Mouse (Mus musculus) erythroblast, adult 5-6 weeks (primary cell): ENCODE results near the gene Slc25a36. TPM values are rescaled to one million over a fixed set of nuclear protein-coding genes. Genes with fewer than 3 reads are reported as not detected.

Experiments used
- ATAC-seq: replicated peaks from 2 replicates; pipeline ENCODE4 v1.8.0; 2016; ENCODE audit warnings: moderate number of reproducible peaks, mild to moderate bottlenecking, moderate TSS enrichment, inconsistent platforms; ENCODE audit not compliant: poor library complexity, low FRiP score, severe bottlenecking
- total RNA-seq, 2 experiments: library from RNA; stranded (forward) in 1 of 2; stranded (reverse) in 1 of 2; fragments of 150-400 nt in 1 of 2; fragments of 200-764, 138-1000 nt in 1 of 2; gene quantifications; 2 replicates each; pipeline versions ENCODE4 v1.2.3 to v1.2.4; 2015 to 2017; ENCODE audit warnings: low replicate concordance in 2 of 2

Slc25a36 gene
- total RNA-seq, 2 experiments from 2014 or later: 25.8 to 30.0 TPM

- no peak for ATAC-seq
Measured at GRCm38 (mm10) chr9:97112797-97113554, 2.0 kb upstream of the Slc25a36 start.

GRCm38 (mm10) chr9:97112238-97112637 is 1.3 kb upstream of the Slc25a36 start:
- ATAC-seq: no peak

GRCm38 (mm10) chr9:97111506-97111905 is 549 bp upstream of the Slc25a36 start:
- no peak for ATAC-seq

- ATAC-seq: no peak
Measured at GRCm38 (mm10) chr9:97106481-97107160, 4.3 kb downstream of the Slc25a36 start.

- no peak for ATAC-seq
Measured at GRCm38 (mm10) chr9:97105400-97105985, 5.5 kb downstream of the Slc25a36 start.

- peak; percentile 78 for ATAC-seq
Measured at GRCm38 (mm10) chr9:97103376-97104061, 7.4 kb downstream of the Slc25a36 start.

GRCm38 (mm10) chr9:97098985-97099384 is 12.0 kb downstream of the Slc25a36 start:
- ATAC-seq: no peak

- no peak for ATAC-seq
Measured at GRCm38 (mm10) chr9:97096180-97096579, 14.8 kb downstream of the Slc25a36 start.

GRCm38 (mm10) chr9:97087850-97088249 is 23.1 kb downstream of the Slc25a36 start:
- ATAC-seq: no peak

- no peak for ATAC-seq
Measured at GRCm38 (mm10) chr9:97084628-97085027, 26.3 kb downstream of the Slc25a36 start.

GRCm38 (mm10) chr9:97081106-97081862 is 29.7 kb downstream of the Slc25a36 start:
- ATAC-seq: no peak

- ATAC-seq: no peak
Measured at GRCm38 (mm10) chr9:97069911-97070310, 41.0 kb downstream of the Slc25a36 start.

GRCm38 (mm10) chr9:97069466-97069865 is 41.5 kb downstream of the Slc25a36 start:
- ATAC-seq: no peak

GRCm38 (mm10) chr9:97068201-97069095 is 42.5 kb downstream of the Slc25a36 start:
- peak; percentile 83 for ATAC-seq

GRCm38 (mm10) chr9:97067761-97068160 is 43.2 kb downstream of the Slc25a36 start:
- ATAC-seq: no peak

- no peak for ATAC-seq
Measured at GRCm38 (mm10) chr9:97065885-97066284, 45.1 kb downstream of the Slc25a36 start.

- ATAC-seq: no peak
Measured at GRCm38 (mm10) chr9:97065216-97065615, 45.7 kb downstream of the Slc25a36 start.

- no peak for ATAC-seq
Measured at GRCm38 (mm10) chr9:97064161-97064560, 46.8 kb downstream of the Slc25a36 start.

GRCm38 (mm10) chr9:97061696-97062095 is 49.3 kb downstream of the Slc25a36 start:
- no peak for ATAC-seq
